Mouse (Mus musculus) midbrain, embryonic 11.5 days (tissue): ENCODE data around the gene Reep3. TPM values are rescaled to one million over a fixed set of nuclear protein-coding genes. Genes with fewer than 3 reads are reported as not detected.
"Not testable (repeated sequence)": the region's sequence is repeated elsewhere in the genome, so short reads cannot be mapped to it uniquely, and the experiment has no call there.

Experiments
- ATAC-seq: fragments of 200-750 bp; cut with Nextera tagmentation; 2 replicates; pipeline ENCODE4 v1.8.0; 2017; ENCODE audit warnings: moderate TSS enrichment, moderate library complexity; ENCODE audit not compliant: low FRiP score
- DNase-seq: peaks from one replicate; pipeline ENCODE4 v3.0.0; 2015; ENCODE audit warnings: low spot score; ENCODE audit errors: missing footprints
- H3K27ac ChIP-seq: fragments of 300-500 bp; sonication (generic); 2 replicates; pipeline ENCODE4 v1.5.1; 2014; ENCODE audit warnings: low read depth, low read length
- H3K27me3 ChIP-seq: fragments of 300-500 bp; sonication (generic); 2 replicates; pipeline ENCODE4 v1.6.1; 2014; ENCODE audit warnings: mild to moderate bottlenecking, low read length, moderate library complexity, mixed read lengths; ENCODE audit not compliant: control insufficient read depth, insufficient read depth
- H3K36me3 ChIP-seq: fragments of 300-500 bp; sonication (generic); 2 replicates; pipeline ENCODE4 v1.6.1; 2014; ENCODE audit warnings: mild to moderate bottlenecking, low read length, moderate library complexity, mixed read lengths; ENCODE audit not compliant: control insufficient read depth, insufficient read depth
- H3K4me1 ChIP-seq: fragments of 300-500 bp; sonication (generic); 2 replicates; pipeline ENCODE4 v1.6.1; 2014; ENCODE audit warnings: low read length; ENCODE audit not compliant: control insufficient read depth, insufficient read depth
- H3K4me2 ChIP-seq: fragments of 300-500 bp; sonication (generic); 2 replicates; pipeline ENCODE4 v1.6.1; 2014; ENCODE audit warnings: mild to moderate bottlenecking, moderate library complexity
- H3K4me3 ChIP-seq: fragments of 300-500 bp; sonication (generic); 2 replicates; pipeline ENCODE4 v1.5.1; 2014; ENCODE audit warnings: low read depth, low read length
- H3K9ac ChIP-seq: fragments of 300-500 bp; sonication (generic); 2 replicates; pipeline ENCODE4 v1.6.1; 2014; ENCODE audit warnings: low read length
- H3K9me3 ChIP-seq: fragments of 300-500 bp; sonication (generic); 2 replicates; pipeline ENCODE4 v1.6.1; 2016; ENCODE audit warnings: low read length; ENCODE audit not compliant: control insufficient read depth
- WGBS: fragments of 180-500 bp; shearing (Covaris S2); extraction: QIAGEN DNeasy Blood & Tissue Kit; methylation state at CpG from one replicate; pipeline ENCODE4 v1.1.7; 2014; 5-methylcytosine and 5-hydroxymethylcytosine counted together
- polyA plus RNA-seq: library from polyadenylated mRNA; unstranded; fragments of >200 nt; fragmentation: Nextera tagmentation; extraction: Ambion mirVana; gene quantifications from 2 replicates; pipeline ENCODE4 v1.2.1, GENCODE M21; 2014

Gene Reep3
- polyA plus RNA-seq, 1 experiment from 2014 or later: 37.5 TPM

- WGBS: 93% methylated on average over 11 of the region's 11 CpGs
- Histone ChIP-seq H3K27ac (no peak overlapping the region), H3K36me3 (no peaks in the 10 kb centered on the region), H3K9me3 (no peaks in the 10 kb centered on the region), H3K4me3 (no peak overlapping the region), H3K4me1 (peaks cover 11% of the 10 kb centered on the region), H3K27me3 (no peaks in the 10 kb centered on the region), H3K9ac (no peak overlapping the region), H3K4me2 (no peak overlapping the region)
- ATAC-seq: no peak
- DNase-seq: no peak
These were observed 17.1 kb upstream of the Reep3 start for GRCm38 (mm10) chr10:67113833-67114232.

- H3K4me2 ChIP-seq, ATAC-seq, DNase-seq, H3K9ac ChIP-seq, H3K27me3 ChIP-seq, H3K4me3 ChIP-seq, H3K9me3 ChIP-seq, H3K27ac ChIP-seq, H3K36me3 ChIP-seq: not testable (repeated sequence)
- peaks cover 11% of the 10 kb centered on the region for H3K4me1 ChIP-seq
- 89% methylated on average over 5 of the region's 5 CpGs for WGBS
These were observed 16.2 kb upstream of the Reep3 start for GRCm38 (mm10) chr10:67112967-67113366.

- H3K4me1 ChIP-seq: peaks cover 14% of the 10 kb centered on the region
These were observed 15.0 kb upstream of the Reep3 start for GRCm38 (mm10) chr10:67111799-67112177.

GRCm38 (mm10) chr10:67111044-67111798 is 14.5 kb upstream of the Reep3 start:
- peaks cover 16% of the 10 kb centered on the region for H3K4me1 ChIP-seq
- H3K4me3 ChIP-seq: no peak overlapping the region
- H3K4me2 ChIP-seq: no peak overlapping the region
- no peaks in the 10 kb centered on the region for H3K9me3 ChIP-seq
- no peaks in the 10 kb centered on the region for H3K36me3 ChIP-seq
- no peak overlapping the region for H3K9ac ChIP-seq
- DNase-seq (no peak), ATAC-seq (no peak)
- 79% methylated on average over 14 of the region's 14 CpGs for WGBS
- no peak overlapping the region for H3K27ac ChIP-seq
- H3K27me3 ChIP-seq: no peaks in the 10 kb centered on the region

More at GRCm38 (mm10) chr10:67111799-67112177, 15.0 kb upstream of the Reep3 start:
- Histone ChIP-seq H3K9me3 (no peaks in the 10 kb centered on the region), H3K4me2 (no peak overlapping the region), H3K27me3 (no peaks in the 10 kb centered on the region), H3K36me3 (no peaks in the 10 kb centered on the region), H3K4me3 (no peak overlapping the region), H3K9ac (no peak overlapping the region), H3K27ac (no peak overlapping the region)
- no peak for DNase-seq
- 91% methylated on average over 5 of the region's 5 CpGs for WGBS
- ATAC-seq: no peak

- no peak for DNase-seq
- Histone ChIP-seq H3K9me3 (no peaks in the 10 kb centered on the region), H3K27me3 (no peaks in the 10 kb centered on the region), H3K9ac (no peak overlapping the region), H3K4me1 (peaks cover 23% of the 10 kb centered on the region), H3K4me2 (no peak overlapping the region), H3K36me3 (no peaks in the 10 kb centered on the region), H3K27ac (no peak overlapping the region), H3K4me3 (no peak overlapping the region)
- WGBS: 87% methylated on average over 5 of the region's 5 CpGs
- no peak for ATAC-seq
These were observed 12.9 kb upstream of the Reep3 start for GRCm38 (mm10) chr10:67109635-67110034.

- Histone ChIP-seq H3K27ac (no peak overlapping the region), H3K4me3 (no peak overlapping the region), H3K9ac (no peak overlapping the region), H3K9me3 (no peaks in the 10 kb centered on the region), H3K27me3 (no peaks in the 10 kb centered on the region), H3K4me1 (peaks cover 38% of the 10 kb centered on the region), H3K36me3 (no peaks in the 10 kb centered on the region), H3K4me2 (no peak overlapping the region)
- 80% methylated on average over 9 of the region's 9 CpGs for WGBS
- DNase-seq (no peak), ATAC-seq (no peak)
These were observed 11.4 kb upstream of the Reep3 start for GRCm38 (mm10) chr10:67108096-67108495.

GRCm38 (mm10) chr10:67107017-67107761 is 10.4 kb upstream of the Reep3 start:
- H3K4me3 ChIP-seq: no peak overlapping the region
- peaks cover 43% of the 10 kb centered on the region for H3K4me1 ChIP-seq
- 80% methylated on average over 9 of the region's 9 CpGs for WGBS
- H3K9me3 ChIP-seq: no peaks in the 10 kb centered on the region
- H3K27me3 ChIP-seq: no peaks in the 10 kb centered on the region
- H3K4me2 ChIP-seq: no peak overlapping the region
- DNase-seq (no peak), ATAC-seq (no peak)
- H3K9ac ChIP-seq: no peak overlapping the region
- H3K27ac ChIP-seq: no peak overlapping the region
- H3K36me3 ChIP-seq: no peaks in the 10 kb centered on the region

- DNase-seq (no peak), ATAC-seq (no peak)
- 58% methylated on average over 6 of the region's 6 CpGs for WGBS
- no peak overlapping the region for H3K4me2 ChIP-seq
- H3K9me3 ChIP-seq: no peaks in the 10 kb centered on the region
- no peak overlapping the region for H3K9ac ChIP-seq
- H3K36me3 ChIP-seq: no peaks in the 10 kb centered on the region
- H3K4me3 ChIP-seq: no peak overlapping the region
- H3K27me3 ChIP-seq: no peaks in the 10 kb centered on the region
- H3K27ac ChIP-seq: no peak overlapping the region
- peaks cover 43% of the 10 kb centered on the region for H3K4me1 ChIP-seq
These were observed 9.7 kb upstream of the Reep3 start for GRCm38 (mm10) chr10:67106400-67106799.
